Mouse (Mus musculus): ENCODE results near the gene Specc1.

DNA sequence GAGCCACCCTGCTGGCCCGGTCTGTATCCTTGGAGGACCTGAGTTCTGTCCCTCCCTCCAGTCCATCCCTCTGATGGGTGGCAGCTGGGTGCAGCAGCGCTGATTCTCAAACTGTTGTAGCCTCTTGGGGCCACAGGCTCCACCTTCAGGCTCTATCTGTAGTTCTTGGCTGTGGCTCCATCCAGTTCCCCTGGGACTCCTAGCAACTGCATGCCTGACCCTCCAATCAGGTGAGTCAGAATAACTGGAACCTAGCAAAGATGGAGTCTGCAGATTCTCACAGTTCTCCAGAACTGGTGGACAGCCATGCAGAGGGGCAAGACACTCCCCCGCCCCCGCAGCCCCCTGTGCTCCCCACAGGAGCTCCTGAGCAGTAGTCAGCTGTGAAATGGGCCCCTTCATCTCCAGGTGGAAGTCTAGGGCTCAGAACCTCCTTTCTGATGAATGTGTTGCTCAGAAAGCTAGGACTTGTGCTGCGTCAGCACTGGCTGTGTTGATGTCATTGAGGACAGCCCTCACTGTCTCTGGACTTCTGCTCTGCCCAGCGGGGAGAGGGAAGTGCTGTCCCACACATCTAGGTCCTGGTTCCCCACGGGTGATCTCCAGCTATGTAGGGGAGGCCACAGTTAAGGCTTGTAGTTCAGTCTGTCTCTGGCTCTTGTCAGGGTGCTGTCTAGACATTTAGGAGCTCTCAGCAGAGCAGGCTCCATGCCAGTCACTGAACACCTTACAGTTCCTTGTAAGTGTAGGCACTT is 264.4 kb downstream of the Specc1 start:
- no peak for TF ChIP-seq ZC3H11A (IDR thresholded peaks at IDR 0.05; ENCODE audit: low read depth, low read length)
- no peak for TF ChIP-seq POLR2A (IDR thresholded peaks at IDR 0.05; ENCODE audit: control insufficient read depth in 1 of 2, insufficient read depth in 1 of 2, low read depth in 1 of 2, low read length in 2 of 2, poor library complexity in 1 of 2)
- TF ChIP-seq CTCF (IDR thresholded peaks at IDR 0.05 in 2 of 3, conservative IDR thresholded peaks at IDR 0.05 in 1 of 3; ENCODE audit: control insufficient read depth in 1 of 3, insufficient read depth in 1 of 3, low read depth in 2 of 3, low read length in 3 of 3, poor library complexity in 1 of 3, severe bottlenecking in 1 of 3) = no peak
- no peak for TF ChIP-seq GATA1 (IDR thresholded peaks at IDR 0.05; ENCODE audit: low read depth, low read length)
